Mouse (Mus musculus): ENCODE data around the gene Slc8a2.

DNA sequence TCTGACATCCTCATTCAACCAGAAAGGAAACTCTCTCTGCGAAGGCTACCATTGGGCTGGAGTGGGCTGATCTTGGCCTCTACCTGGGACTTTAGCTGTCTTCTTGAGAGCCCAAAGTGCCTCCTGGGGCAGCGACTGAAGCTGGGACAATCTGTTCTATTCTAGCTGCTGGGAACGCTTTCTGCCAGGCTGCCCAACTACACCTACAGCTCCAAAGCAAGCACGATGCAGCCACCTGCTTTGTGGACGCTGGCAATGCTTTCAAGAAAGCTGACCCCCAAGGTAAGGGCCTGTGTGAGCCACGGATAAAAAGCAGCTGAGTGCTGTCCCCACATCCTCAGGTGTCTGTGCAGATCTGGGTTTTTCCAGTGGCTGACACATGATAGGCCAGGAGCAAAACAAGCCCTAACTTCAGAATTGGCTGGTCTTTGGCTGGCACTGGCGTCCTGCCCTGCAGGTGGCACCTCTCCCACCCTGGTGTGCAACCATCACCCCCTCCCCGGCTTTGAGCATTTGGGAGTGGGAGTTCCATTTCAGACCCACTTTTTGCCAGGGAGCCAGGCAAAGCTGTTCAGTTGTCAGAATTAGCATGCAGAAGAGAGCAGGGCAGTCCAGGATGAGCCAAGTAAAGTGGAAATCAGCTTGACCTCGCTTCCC lies 20.6 kb upstream of the Slc8a2 start:
- TF ChIP-seq CTCF (IDR thresholded peaks at IDR 0.05; ENCODE audit: borderline replicate concordance, extremely low read depth, insufficient read depth, insufficient read length) (no peak), POLR2A (IDR thresholded peaks at IDR 0.05; ENCODE audit: borderline replicate concordance, extremely low read depth, insufficient read depth, insufficient read length, poor library complexity, severe bottlenecking) (no peak)

Data from brain, embryonic 14.5 days (tissue).